Mouse (Mus musculus) heart, adult 10 weeks (tissue): Measurements from ENCODE around the gene Vmn2r81. TPM values are rescaled to one million over a fixed set of nuclear protein-coding genes. Genes with fewer than 3 reads are reported as not detected.

Experiments
- polyA plus RNA-seq: library from polyadenylated mRNA; stranded (reverse); fragments of 350-450 nt; fragmentation: Illumina TruSeq; extraction: RNeasy Lipid Tissue Mini Kit (QIAGEN cat#74804); gene quantifications from one replicate; pipeline ENCODE4 v1.2.3, GENCODE M21; 2014; ENCODE audit warnings: low read depth, low replicate concordance

The Vmn2r81 gene
- polyA plus RNA-seq: not detected

DNA sequence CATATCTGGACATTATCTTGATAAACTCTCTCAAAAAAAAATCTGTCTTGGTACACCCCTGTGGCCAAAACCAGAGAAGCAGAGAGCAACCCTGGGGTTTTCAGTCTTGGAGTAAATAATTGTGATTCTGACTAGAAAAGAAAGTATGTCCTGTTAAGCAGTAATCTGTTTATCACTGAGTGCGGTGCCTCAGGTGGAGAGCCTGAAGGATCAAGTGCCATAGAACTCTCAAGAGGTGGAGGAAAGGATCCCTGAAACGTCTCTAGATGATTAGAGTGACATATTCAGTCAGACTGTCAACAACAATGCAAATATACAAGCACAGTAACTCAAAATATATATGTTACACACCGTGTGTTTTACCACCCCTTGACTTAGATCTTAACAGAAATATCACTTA lies at the start of gene Vmn2r81:
TSS of gene Vmn2r81 (plus strand) at position 301 of the 400 bp plus-strand sequence.

Other genes with a start within 250 kb of the Vmn2r81 start
- not detected for gene Olfr1351, start 235.2 kb upstream of the Vmn2r81 start, polyA plus RNA-seq
- gene Olfr57, start 219.0 kb upstream of the Vmn2r81 start, polyA plus RNA-seq: not detected
- 16.4 TPM for gene 2610008E11Rik, start 150.1 kb upstream of the Vmn2r81 start, polyA plus RNA-seq
- gene Vmn2r80, start 98.9 kb upstream of the Vmn2r81 start, polyA plus RNA-seq: not detected
- not detected for gene Vmn2r82, start 108.8 kb downstream of the Vmn2r81 start, polyA plus RNA-seq
- gene Vmn2r83, start 221.0 kb downstream of the Vmn2r81 start, polyA plus RNA-seq: not detected